Mouse (Mus musculus) layer of hippocampus, adult 2 months (tissue): ENCODE data around the gene Cacnb4. TPM values are rescaled to one million over a fixed set of nuclear protein-coding genes. Genes with fewer than 3 reads are reported as not detected.

Experiments
- DNase-seq, 2 experiments: peaks; one replicate each; pipeline ENCODE4 v3.0.0; 2022; ENCODE audit warnings: low spot score in 2 of 2
- H3K27ac ChIP-seq: fragments of 200-600 bp; 2 replicates; pipeline ENCODE4 v1.8.1; 2022
- H3K4me3 ChIP-seq: fragments of 200-600 bp; 2 replicates; pipeline ENCODE4 v1.8.1; 2022; ENCODE audit warnings: mild to moderate bottlenecking
- CTCF ChIP-seq: fragments of 200-600 bp; conservative IDR thresholded peaks from 2 replicates; pipeline ENCODE4 v1.8.1; 2022; ENCODE audit warnings: antibody characterized with exemption, mild to moderate bottlenecking, moderate library complexity
- total RNA-seq, 2 experiments: library from RNA; stranded (reverse); gene quantifications; 2 replicates each; pipeline ENCODE4 v1.2.3; 2021

Gene Cacnb4
- total RNA-seq, 2 experiments from 2014 or later = 69.7 to 81.2 TPM

DNA sequence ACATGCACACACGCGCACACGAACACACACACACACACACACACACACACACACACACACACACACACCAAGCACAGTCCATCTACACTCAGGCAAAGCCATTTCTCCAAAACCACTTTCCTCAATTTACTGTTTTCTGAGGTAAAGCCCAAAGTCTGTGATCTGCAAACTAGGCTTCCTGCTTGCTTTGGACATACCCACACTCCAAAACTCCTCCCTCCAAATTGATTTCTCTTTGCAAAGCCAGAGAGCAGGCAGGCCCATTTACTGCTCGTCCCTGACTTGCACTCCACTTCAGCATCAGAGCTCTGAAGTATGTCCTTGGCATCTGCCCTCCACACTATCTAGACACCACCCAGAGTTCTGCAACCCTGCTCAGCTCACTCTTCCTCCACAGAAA lies 958 bp upstream of the Cacnb4 start:
- TF ChIP-seq CTCF = no peak

DNA sequence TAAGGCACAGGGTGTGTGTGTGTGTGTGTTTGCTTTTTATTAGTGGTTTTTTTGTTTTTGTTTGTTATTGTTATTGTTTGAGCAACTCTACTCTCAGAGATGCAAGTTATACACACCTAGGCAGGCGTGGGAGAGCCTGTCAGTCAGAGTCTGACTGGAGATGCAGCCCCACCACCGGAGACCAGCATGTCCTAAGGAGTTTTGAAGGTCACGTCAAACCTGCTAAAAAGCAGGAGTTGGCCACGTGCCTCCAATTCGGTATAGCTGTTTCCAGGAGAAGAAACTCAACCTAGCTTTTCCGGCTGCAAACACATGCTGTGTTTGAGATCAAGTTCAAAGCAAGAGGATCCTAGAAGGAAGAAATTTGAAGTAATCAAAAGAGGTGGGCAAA lies 277 bp upstream of the Cacnb4 start:
- H3K27ac ChIP-seq = no peak overlapping the region
- no peak for TF ChIP-seq CTCF
- no peak for DNase-seq
- no peak overlapping the region for H3K4me3 ChIP-seq

More for the DNA sequence above, 958 bp upstream of the Cacnb4 start:
- Histone ChIP-seq H3K27ac (no peak overlapping the region), H3K4me3 (no peak overlapping the region)
- no peak for DNase-seq

DNA sequence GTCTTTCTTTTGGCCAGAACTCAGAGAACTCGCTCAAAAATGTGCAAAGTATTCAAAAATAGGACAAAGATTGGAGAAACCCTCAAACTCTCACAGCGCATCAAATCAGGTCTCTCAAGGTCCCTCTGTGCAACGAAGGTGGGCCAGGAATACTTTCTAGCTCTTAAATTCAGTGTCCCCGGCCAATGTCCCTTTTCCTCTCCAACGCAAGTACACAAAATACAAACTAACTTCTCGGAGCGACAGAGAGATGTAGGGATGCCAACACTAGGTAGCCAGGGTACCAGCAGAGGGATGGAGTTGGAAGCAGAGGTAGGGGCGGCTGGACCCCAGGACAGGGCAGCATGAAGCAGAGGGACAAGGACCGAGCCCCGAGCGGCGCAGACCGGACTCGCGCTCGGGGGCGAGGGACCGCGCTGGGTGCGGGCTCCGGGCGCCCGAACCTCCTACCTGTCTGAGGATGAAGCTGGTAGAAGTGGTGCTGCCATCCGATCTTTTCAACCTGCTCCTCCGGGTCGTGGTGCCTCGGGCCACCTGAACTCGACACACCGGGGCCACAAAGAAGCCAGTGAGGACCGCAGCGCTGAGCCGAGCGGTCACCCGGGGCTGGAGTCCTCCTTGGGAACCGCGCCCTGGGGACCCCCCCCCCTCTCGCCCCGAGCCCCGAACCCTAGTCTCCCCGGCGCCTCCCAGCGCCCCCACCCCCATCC lies 1.2 kb downstream of the Cacnb4 start:
- peak overlapping the region; percentile 93 for H3K27ac ChIP-seq
- TF ChIP-seq CTCF = no peak
- DNase-seq = no peak
- peak overlapping the region; percentile 73 for H3K4me3 ChIP-seq

DNA sequence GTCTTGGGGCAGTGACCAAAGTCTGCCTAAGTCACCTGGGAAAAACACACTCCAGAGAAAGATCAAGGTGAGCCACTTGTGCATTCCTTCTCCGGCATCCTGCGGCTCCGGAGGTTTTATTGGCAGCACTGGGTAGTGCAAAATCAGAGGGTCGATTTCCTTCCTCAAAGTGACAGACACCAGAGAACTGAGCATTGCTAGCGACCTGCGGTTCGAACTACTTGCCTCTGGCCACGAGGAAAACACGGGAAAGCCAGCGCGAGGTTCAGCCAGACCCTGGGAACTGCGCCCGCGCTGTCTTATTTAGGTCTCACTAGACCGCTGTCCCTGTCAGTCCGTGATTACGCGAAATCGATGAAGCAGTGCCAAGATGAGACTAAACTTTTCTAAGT lies 1.7 kb downstream of the Cacnb4 start:
- no peak for DNase-seq
- no peak for TF ChIP-seq CTCF
- peak overlapping the region; percentile 73 for H3K4me3 ChIP-seq
- no peak overlapping the region for H3K27ac ChIP-seq

DNA sequence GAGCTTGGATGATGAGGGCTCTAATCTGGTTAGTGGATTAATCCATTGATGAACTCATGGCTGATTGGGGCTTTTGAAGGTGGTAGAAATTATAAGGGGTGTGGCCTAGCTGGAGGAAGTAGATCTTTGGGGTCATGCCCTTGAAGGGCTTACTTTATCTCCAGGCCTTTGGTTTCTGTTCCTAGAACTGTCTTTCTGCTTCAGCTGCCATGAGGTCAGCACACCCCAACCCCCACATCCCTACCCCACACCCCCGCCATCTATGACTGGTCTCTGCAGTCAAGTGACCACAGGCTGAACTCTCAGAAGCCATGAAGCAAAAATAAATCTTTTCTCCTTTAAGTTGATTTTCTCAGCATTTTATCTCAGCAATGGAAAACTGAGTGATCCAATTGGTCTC lies 3.5 kb downstream of the Cacnb4 start:
- Histone ChIP-seq H3K4me3 (no peak overlapping the region), H3K27ac (no peak overlapping the region)
- DNase-seq = no peak
- TF ChIP-seq CTCF = no peak

DNA sequence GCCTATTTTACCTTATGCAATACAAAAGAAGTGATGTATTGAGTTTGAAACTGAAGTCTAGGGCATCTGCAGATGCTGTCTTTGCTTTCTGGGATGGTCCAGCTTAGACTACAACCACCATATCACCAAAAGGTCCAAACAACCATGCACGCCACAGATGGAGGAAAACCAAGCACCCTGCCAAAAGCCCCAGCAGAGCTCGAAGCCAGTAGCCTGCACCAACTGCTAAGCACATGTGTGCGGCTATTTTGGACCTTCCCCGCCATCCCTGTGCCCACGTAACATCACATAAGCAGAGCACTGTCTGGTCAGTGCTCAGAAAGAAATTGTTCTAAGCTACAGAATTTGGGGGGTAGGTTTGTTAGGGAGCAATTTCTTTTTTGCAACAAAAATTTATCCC lies 5.9 kb downstream of the Cacnb4 start:
- no peak overlapping the region for H3K27ac ChIP-seq
- no peak for TF ChIP-seq CTCF
- peak in 1 of 2 experiments; percentile 25 for DNase-seq

DNA sequence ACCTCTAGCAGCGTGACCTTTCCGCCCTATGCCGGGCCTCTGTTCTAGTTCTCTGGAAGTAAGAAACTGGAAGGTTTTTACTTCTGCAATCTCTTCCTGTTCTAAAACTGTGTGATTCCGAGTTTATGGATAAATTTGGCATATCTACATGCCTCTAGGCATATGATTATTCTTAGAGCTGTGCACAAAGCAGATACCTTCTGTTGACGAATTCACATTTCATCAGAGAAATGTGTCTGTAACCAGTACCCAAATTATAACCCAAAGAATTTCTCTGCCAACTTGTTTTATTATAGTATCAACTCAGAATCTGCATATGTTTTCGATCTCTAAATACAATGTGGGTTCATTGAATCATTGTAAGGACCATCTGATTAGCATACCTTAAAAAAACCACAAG lies 8.2 kb downstream of the Cacnb4 start:
- Histone ChIP-seq H3K27ac (no peak overlapping the region), H3K4me3 (no peak overlapping the region)
- no peak for TF ChIP-seq CTCF
- no peak for DNase-seq

More for the DNA sequence above, 5.9 kb downstream of the Cacnb4 start:
- H3K4me3 ChIP-seq = no peak overlapping the region

DNA sequence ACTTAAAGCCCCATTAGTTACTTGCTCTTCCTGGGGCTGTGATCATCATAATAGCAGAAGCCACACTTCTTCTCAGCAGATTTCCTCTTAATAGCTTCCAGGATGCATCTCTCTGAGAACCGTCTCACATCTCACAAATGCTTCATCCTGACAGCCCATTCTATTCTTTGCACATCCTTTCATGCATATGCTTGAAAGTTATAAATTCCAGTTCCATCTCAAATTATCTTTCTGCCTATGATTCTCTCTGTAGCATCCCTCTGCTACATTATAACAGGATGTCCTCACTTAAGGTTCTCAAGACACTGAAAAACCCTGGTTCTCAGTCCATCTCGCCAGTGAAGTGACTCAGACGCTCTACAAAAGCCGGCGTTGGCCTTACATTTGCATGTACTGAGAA lies 19.9 kb downstream of the Cacnb4 start:
- H3K27ac ChIP-seq = no peak overlapping the region

DNA sequence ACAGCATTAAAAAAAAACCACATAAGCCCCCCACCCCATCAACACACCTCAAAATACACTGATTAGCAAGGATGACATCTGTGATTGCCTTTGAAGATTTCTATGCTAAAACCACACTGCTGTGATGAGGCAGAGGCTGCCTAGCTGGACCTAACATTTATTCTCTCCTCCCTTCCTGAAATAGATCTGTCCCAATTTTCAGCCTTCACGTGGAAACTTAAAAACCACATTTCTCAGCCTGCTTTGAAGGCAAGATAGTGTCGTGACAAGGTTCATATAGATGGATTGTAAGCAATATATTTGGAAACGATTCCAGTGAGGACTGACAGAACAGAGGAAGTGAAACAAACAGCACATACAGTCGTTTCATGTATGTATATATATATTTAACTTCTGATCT lies 22.1 kb downstream of the Cacnb4 start:
- Histone ChIP-seq H3K27ac (no peak overlapping the region), H3K4me3 (no peak overlapping the region)
- DNase-seq = no peak
- no peak for TF ChIP-seq CTCF

More for the DNA sequence above, 19.9 kb downstream of the Cacnb4 start:
- no peak for TF ChIP-seq CTCF
- DNase-seq = no peak
- H3K4me3 ChIP-seq = no peak overlapping the region

DNA sequence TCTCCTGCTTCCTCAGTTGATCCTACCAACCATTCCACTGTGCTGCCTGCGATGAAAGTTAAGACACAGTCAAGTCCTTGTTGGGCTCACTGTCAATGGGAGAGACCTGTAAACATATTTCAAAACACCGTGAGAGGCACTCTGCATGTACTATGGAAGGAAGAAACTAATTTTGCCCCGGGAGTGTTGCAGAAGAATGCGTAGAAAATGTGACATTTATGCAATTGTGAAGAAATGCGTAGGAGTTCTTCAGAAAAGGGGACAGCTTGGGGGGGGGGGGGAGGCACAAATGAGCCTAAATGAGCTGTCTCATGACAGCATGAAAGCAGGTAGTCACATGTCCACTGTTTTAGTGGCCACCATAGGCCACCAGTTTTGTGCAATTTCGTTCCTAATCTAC lies 25.1 kb downstream of the Cacnb4 start:
- H3K4me3 ChIP-seq = no peak overlapping the region
- no peak for DNase-seq
- TF ChIP-seq CTCF = no peak

DNA sequence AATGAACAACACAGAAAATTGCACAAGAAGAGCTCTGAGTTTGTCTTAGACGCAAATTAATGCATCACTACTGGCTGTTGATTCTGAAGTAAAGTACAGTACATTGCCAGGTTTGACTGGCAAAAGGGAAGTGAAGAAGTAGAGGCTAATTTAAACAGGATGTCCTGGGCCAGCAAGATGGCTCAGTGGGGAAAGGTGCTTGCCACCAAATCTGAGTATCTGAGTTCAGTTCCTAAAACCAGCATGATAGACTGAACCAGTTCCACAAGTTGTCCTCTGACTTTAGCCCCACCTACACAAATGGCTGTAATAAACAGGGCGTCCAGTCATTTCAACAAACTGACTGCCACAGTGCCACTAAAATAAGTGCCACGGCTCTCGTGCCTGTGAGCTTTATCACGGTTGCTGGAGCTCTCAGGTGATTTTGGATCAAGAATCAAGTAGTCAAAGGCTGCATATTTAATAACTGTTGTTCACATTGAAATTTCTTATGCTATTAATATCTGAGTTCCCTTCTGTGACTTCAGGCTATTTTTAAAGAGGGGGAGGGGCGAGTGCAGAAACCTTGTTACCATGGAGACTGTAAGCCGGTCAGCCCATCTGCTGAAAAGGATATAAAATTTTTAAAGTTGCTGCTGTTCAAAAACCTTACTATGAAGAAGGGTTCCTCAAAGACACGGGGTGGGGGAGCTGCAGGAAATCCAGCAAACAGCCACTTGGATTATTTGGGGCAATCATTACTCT lies 29.2 kb downstream of the Cacnb4 start:
- no peak for DNase-seq
- Histone ChIP-seq H3K4me3 (no peak overlapping the region), H3K27ac (peak overlapping the region; percentile 23; the same call in 1 of the 2 replicates)
- no peak for TF ChIP-seq CTCF

More for the DNA sequence above, 25.1 kb downstream of the Cacnb4 start:
- no peak overlapping the region for H3K27ac ChIP-seq

DNA sequence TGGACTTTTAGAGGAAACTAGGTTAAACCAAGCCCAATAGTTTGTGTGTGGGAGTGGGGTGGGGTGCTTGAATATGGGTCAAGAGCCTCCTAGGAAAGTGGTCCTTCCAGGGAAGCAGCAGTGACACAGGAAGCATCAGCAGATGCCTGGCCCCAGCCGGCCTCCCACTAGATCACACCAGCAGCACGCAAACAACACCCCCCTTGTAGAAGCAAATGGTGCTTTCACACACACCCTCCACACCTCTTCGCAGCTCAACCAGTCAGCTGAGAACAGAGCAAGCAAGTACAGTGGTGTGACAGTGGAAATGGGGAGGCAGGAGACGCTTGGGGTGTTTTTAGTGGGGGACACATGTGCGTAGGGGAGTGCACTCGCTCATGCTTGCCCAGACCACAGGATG lies 33.0 kb downstream of the Cacnb4 start:
- DNase-seq = no peak
- no peak for TF ChIP-seq CTCF
- Histone ChIP-seq H3K4me3 (no peak overlapping the region), H3K27ac (no peak overlapping the region)

DNA sequence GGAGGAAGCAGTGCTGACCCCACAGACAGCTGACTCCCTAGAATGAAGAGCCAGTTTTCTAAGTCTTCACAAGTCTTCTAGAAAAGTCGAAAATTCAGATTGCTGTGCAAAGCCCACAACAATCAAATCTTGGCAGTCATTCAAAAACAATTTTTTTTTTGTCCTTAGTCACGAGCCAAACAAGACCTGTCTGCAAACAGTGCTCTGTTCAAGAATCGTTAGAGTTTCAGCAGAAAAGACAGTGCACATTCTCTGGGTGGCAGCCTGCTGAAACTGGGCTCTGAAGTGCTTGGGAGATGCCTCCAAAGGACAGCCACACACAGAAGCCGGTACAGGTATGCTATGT lies 37.1 kb downstream of the Cacnb4 start:
- DNase-seq = no peak
- H3K27ac ChIP-seq = no peak overlapping the region
- no peak for TF ChIP-seq CTCF
- no peak overlapping the region for H3K4me3 ChIP-seq
